Mouse (Mus musculus): ENCODE measurements around the gene Ank. TPM values are rescaled to one million over a fixed set of nuclear protein-coding genes. Genes with fewer than 3 reads are reported as not detected.
A peak's percentile ranks its signal among the peaks of the same experiment; 100 is the strongest.

Ank gene
- polyA plus RNA-seq, 3 experiments from 2014 or later, result 12.4 to 20.7 (median 19.4) TPM

GRCm38 (mm10) chr15:27539745-27540144 is 73.3 kb downstream of the Ank start:
- ATAC-seq, result no peak

- ATAC-seq, result no peak
Measured at GRCm38 (mm10) chr15:27545203-27545602, 78.7 kb downstream of the Ank start.

- no peak for ATAC-seq
Measured at GRCm38 (mm10) chr15:27548110-27548509, 81.6 kb downstream of the Ank start.

DNA sequence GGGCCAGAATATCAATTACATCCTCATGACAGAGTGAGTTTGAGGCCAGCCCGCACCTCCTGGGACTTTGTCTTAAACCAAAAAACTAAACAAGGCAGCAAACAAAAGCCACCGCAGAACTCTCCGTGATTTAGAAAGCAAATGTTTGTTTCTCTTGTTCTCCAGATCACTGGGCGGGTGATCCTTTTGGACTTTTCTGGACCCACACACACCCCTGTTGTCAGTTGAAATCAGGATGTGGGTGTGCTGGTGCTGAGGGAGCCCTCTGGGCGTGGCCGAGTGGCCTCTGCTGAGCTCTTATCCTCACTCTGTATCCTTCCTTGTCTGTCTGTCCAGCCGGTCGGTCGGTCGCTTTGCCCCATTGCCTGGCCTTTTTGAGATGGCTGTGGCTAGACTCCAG is 82.6 kb downstream of the Ank start:
- no peak for ATAC-seq

GRCm38 (mm10) chr15:27549878-27550277 is 83.4 kb downstream of the Ank start:
- no peak for ATAC-seq

DNA sequence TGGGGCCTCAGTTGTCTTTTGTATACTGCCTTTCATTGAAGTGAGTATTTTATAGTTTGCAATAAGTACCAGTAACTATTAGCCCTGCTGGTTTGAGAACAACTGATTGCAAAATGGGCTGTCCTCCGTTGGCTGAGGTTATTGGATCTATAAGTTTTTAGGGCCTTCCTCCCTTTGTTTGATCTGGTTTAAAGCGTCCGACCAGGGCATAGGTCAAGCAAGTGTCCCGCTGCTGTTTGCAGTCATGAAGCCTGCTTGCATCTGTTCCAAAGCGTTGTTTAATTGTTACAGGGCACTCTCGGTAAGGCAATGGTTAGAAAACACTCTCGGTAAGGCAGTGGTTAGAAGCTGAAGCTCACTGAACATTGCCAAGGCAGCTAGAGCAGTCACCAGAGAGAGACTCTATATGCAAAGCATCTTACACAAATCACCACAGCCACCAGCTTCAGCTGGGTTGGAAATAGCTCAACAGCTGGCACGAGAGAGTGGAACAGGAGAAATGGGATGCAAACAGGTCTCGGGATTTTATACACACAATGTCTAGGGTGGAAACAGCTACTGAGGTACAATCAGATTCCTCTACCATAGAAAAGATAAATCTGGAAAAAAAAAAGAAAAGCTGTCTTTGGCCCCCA is 84.0 kb downstream of the Ank start:
- no peak for ATAC-seq

DNA sequence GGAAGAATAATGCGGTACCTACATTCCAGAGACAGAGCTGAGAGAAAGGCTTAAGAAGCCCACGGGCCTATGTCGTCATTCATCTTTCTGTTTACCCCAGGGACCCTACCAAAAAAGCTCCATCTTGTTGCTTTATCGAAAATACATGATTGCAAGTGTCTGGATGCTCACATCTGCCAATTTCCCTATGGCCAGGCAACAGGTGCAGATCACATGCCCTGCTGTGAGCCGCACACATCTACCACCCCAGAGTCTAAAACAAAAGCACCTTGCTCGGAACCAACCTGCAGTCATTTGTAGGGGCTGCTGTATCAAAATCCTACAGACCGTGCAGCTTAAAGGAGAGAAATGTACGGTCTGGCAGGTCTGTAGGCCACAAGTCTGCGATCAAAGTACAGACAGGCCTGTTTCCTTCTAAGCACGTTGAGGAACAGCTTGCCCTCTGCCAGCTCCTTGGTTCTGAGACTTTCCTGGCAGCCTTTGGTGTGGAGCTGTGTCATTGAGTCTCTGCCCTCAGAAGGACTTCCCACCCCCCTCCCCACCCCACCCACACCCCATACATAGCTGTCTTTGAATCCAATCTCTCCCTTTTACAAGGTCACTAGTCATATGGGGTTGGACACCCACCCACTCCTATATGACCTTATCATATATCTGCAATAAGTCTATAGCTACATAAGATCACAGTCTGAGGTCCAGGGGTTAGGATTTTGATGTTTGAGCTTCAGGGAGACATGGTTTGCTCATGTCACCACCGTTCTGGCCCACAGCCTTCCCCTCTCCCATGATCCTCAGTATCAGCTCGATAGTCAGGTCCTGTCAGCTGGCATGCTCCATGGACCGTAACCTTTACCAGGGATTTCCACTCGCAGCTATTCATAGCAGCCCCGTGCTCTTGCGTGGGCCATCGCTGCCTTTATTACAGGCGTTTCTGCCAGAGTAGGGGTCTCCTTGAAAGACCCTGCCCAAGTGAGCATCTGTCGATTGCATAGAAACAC is 84.9 kb downstream of the Ank start:
- ATAC-seq, result no peak

DNA sequence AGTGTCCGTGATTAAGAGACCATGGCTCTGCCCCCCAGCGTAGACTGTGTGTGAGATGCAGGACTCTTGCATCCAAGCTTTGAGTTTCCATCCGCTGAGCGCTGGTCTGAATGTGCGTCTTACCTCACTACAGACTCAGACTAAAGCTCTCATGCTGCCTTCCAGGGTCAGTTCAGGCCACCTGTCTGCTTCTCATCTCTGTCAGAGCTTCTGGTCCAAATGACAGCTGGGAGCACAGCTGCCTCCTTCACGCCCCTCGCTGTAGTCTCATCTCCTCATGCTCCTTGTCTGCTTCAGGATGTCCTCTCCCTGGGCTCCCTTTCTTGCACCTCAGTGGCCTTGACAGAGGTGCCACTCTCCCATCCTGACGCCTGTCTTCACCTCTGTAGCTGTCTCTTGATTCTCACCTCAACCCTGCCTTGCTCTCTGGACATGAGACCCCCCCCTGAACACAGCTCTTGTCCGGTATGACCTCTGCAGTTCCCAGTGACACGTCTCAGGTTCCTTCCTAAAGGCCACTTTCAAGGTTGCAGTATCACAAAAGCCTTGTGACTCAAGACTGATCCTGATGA is 85.7 kb downstream of the Ank start:
- no peak for ATAC-seq

DNA sequence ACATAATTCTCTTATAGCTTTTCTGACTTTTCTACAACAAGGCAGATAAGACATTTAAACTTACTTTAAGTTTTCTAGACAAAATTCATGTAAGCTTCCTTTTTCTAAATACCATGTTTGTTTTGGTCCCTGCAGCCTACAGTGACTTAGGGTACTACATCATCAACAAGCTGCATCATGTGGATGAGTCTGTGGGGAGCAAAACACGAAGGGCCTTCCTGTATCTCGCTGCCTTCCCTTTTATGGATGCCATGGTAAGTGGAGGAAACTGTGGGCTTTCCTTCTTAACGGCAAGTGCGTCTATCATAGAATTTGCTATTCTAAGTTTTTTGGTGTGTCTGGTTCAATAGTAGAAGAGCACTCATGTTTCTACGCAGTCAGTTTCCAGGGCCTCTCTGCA is 87.1 kb downstream of the Ank start:
- no peak for ATAC-seq

GRCm38 (mm10) chr15:27558456-27559147 is 92.1 kb downstream of the Ank start:
- no peak for ATAC-seq

GRCm38 (mm10) chr15:27560315-27560714 is 93.8 kb downstream of the Ank start:
- ATAC-seq, result no peak

DNA sequence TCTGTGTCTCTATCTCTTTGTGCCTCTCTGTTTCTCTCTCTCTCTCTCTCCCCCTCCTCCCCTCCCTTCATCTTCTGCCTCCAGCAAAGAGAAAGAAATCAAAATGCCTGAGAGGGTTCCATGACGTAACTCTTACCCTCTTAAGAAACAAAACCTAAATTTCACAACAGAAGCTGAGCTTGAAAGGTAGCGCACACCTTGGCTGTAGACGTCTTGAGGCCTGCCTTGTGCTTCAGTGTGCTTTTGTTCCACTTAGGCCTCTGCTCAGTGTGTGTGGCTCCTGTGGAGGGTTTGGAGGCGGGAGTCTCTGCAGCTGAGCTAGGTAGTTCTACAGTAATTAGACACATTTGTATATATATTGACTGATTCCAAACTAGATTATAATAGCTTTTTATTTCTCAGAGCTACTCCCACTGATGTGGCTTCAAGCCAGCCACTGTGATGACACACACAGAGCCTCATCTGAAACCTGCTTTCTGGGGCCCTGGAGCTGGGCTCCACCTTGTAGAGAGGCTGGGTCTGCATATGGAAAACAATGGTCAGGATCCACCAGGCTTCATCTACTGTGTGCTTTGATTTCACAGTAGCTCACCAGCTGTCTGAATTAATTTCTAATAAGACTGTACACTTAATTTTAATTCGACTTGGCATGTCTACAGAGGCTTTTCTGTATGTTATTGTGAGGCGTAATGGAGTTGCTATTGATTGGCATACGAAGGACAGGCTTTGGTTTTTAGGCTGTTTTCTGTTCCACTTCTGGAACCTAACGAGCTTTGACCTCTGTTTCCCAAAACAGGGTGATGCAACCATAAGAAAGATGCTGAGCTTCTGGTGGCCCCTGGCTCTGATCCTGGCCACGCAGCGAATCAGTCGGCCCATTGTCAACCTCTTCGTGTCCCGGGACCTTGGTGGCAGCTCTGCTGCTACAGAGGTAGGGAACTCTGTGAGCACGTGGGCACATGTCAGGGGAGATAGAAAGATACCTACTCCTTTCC is 97.9 kb downstream of the Ank start:
- ATAC-seq, result peak; percentile 63

DNA sequence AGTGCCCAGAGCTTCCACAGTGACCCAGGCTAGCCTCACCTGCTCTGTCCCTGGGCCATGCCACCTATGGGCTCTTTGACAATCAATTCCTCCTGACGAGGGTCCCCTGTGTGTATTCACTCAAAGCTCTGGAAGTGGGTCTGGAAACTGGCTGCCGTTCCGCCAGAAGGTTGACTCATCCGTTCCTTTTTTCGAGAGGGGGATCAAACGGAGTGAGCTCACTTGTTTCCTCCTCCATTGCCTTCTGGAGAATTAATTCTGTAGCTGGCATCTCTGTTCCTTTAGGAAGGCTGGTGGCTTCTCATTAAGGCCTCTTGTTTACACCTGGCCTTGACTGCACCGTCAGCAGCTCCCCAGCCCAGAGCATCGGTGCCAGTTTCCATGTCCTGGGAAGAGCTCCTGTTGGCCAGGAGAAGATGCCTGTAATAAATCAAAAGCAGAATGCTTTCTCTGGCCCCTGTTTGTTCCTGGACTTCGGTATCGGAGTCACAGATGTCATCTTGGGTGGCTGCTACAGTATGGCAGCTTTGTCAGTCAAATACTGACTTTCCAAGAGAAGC is 99.2 kb downstream of the Ank start:
- no peak for ATAC-seq

DNA sequence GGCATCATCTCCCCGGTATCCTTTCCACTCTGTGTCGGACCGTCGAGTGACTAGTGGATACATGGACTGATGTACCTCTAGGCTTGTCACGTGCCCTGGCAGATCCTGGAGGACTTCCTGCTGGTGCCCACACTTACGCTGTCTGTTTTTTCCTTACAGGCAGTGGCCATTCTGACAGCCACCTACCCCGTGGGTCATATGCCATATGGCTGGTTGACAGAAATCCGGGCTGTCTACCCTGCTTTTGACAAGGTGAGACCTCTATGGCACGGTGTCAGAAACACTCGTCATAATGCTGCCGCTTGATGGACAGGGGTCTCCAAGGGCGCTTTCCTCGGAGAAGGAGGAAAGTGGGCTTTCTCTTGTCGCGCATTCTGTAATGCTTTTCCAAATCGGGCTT is 100.9 kb downstream of the Ank start:
- ATAC-seq, result no peak

GRCm38 (mm10) chr15:27568371-27568770 is 101.9 kb downstream of the Ank start:
- ATAC-seq, result no peak

DNA sequence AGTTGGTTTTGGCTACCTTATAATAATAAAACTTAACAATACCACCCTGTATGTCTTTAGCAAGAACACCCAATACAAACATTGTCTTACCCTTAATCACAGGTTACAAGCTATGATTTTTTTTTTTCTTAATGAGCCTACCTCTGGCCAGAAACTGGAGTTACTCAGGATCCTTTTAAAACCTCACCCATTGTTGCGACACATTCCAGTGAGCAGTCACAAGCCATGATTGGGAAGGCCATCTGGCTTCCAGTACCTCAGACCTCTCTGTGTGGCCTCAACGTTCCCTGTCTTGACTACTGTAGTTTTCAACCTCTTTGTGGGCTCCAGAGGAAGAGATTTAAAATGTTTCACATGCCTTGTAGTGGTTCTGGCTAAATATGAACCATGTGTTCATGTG is 103.4 kb downstream of the Ank start:
- no peak for ATAC-seq

DNA sequence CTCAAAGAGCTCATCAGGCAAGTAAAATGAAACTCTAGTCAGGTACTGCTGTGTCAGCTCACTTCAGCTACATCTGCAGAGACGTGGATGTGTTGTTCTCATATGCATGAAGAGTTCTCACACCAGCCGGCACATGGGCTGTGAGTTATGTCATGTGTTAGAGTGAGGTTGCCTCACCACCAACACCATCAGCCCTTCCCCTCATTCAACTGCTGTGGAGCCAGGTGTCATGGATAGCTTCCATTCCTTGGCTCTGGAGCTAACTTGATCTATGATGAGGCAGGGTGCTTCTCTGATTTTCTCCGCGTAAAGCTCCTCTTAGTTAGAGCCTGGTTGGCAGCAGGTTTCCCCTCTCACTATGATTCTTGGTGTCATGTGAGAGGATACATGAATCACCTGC is 103.9 kb downstream of the Ank start:
- ATAC-seq, result no peak

- no peak for ATAC-seq
Measured at GRCm38 (mm10) chr15:27571179-27571578, 104.7 kb downstream of the Ank start.

DNA sequence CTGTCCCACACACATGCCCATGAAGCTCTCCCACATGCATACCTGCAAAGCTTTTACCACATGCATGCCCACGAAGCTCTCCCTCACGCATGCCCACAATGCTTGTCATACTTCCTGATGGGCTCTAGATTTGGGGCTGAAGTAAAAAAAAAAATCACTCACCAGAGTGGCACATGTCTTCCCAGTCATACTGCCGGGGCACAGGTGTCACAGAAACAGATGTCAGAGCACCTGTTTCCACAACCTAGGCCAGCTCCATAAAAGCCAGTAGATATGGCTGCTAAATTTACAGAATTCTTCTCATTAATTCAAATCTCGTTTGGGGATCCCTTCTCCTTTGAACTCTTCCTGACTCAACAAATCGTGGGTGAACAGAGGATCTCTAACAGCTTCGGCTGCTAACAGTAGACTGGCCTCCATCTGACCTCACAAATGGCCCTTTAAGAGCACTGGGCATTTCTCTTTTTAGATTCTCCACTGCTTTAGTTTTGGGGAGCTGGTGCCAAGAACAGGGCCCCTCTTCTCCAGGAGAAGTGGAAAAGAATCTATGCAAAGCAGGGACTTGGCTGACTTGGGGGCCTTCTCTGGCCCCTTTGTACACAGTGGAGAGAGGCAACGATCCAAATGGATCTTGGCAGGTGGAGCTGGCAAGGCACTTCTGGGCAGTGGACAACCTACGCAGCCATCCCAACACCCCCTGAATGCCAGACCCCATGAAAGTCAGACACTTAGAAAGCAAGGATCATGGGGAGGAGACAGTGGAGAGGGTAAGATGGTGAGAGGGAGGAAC is 108.7 kb downstream of the Ank start:
- ATAC-seq, result no peak

DNA sequence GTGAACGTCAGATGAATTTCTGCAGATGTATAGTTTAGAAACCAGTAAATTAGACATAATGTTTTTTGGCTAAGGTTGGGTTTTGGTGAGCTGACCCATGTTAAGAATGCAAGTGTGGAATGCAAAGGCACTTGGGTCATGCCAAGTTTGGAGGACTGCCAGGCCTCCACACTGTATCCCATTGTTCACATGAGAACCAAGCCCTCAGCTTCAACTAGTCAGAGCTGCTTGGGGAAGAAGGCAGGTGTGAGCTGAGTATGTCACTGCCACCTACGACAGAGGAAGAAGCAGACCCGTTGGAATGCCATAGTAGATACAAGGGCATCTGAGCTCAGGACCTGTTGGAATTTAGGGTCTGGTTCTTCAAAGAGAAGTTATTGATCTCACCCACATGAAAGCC is 109.5 kb downstream of the Ank start:
- ATAC-seq, result no peak

DNA sequence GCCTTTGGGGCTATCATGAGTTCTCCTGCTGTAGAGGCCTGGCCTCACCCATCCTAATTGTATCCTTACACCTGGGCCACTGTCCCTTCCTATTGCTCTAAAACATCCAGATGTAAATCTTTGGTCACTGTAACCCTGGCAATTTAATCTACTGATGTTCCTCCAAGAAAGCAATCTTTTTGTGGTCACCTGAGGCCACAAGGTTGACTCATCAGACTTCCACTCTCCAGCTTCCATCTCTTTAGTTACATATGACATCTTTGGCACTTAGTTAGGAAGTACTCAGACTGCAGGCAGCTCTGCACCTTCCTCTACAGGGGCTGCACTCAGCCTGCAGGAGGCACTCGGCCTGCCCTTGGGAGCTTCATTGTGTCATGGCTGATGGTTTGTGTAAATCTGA is 110.4 kb downstream of the Ank start:
- ATAC-seq, result no peak

Measured in inflammation-experienced regulatory T-cells, adult 6 months (primary cell).